Mouse (Mus musculus) thymus, adult 2 months (tissue): Measurements from ENCODE around the gene Pygo1.

ENCODE experiments used
- CTCF ChIP-seq: fragments of 200-500 bp; IDR thresholded peaks from 2 replicates; pipeline ENCODE4 v1.5.1; 2012; ENCODE audit warnings: mild to moderate bottlenecking, control low read depth, low read length, moderate library complexity, borderline replicate concordance; ENCODE audit not compliant: control insufficient read depth, poor library complexity, insufficient read depth; ENCODE audit errors: extremely low read depth
- POLR2A ChIP-seq: fragments of 200-500 bp; IDR thresholded peaks from 2 replicates; pipeline ENCODE4 v1.6.1; 2012; ENCODE audit warnings: mild to moderate bottlenecking, low read length, control low read depth, moderate library complexity; ENCODE audit not compliant: control insufficient read depth, poor library complexity, insufficient read depth; ENCODE audit errors: extremely low read depth

- TF ChIP-seq CTCF = no peak
- TF ChIP-seq POLR2A = no peak
Observed at GRCm38 (mm10) chr9:72915728-72916127, 9.7 kb upstream of the Pygo1 start.
